Mouse (Mus musculus) macrophage (primary cell): ENCODE results near the gene Plpp2. TPM values are rescaled to one million over a fixed set of nuclear protein-coding genes. Genes with fewer than 3 reads are reported as not detected.

Experiments used
- H3K27ac ChIP-seq: fragments of 350-480 bp; formaldehyde crosslinking; 2 replicates; pipeline ENCODE4 v1.9.0; 2021
- H3K36me3 ChIP-seq: fragments of 350-480 bp; formaldehyde crosslinking; 2 replicates; pipeline ENCODE4 v1.9.0; 2021; ENCODE audit errors: inconsistent target
- H3K4me3 ChIP-seq: fragments of 350-480 bp; formaldehyde crosslinking; 2 replicates; pipeline ENCODE4 v1.9.0; 2021; ENCODE audit errors: inconsistent target
- H3K79me2 ChIP-seq: fragments of 350-480 bp; formaldehyde crosslinking; 2 replicates; pipeline ENCODE4 v1.9.0; 2021; ENCODE audit errors: inconsistent target
- WGBS: methylation state at CpG from one replicate; pipeline ENCODE4 v1.1.7; 2026; ENCODE audit warnings: inconsistent platforms; ENCODE audit not compliant: missing documents; 5-methylcytosine and 5-hydroxymethylcytosine counted together
- polyA plus RNA-seq: library from polyadenylated mRNA; stranded (reverse); fragments of 250-400 nt; gene quantifications from 3 replicates; pipeline ENCODE4 v1.2.4, GENCODE M21; 2018; ENCODE audit warnings: inconsistent platforms

Gene Plpp2
- polyA plus RNA-seq, 1 experiment from 2014 or later: 5.9 TPM

DNA sequence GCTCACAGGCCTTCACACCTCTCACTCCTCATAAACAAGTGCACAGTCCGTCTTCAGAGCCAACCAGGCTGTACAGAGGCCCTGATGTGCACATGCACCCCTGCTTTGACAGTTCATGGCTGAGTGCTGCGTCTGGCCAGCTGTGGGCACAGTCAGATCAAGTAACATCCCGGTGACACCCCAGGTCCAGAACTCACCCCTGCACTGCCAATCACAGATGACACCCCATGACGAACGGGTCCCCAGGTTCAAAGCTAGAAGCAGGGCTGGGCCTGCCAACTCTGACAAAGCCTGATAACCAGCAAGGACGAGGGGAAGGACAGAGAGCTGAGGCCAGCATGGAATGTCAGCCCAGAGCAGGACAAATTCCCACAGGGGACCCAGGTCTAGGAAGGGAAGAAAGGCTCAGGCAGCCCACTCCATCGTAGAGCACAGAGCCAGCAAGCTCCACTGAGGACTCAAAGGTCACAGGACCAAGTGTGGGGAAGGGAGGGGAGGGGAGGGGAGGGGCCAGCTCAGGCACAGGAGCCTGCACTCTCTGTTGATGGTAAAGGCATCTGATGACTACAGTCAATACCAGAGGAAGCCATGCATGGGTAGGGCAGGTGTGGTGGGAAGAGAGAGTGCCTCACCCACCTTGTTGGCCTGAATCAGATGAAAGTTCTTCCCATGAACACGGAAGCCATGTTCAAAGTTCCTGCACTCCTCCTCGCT is 10.4 kb upstream of the Plpp2 start:
- WGBS: 91% methylated on average over 9 of the region's 9 CpGs
- no peak overlapping the region for H3K4me3 ChIP-seq
- no peaks in the 10 kb centered on the region for H3K79me2 ChIP-seq
- H3K27ac ChIP-seq: no peak overlapping the region
- peaks cover 50% of the 10 kb centered on the region for H3K36me3 ChIP-seq

DNA sequence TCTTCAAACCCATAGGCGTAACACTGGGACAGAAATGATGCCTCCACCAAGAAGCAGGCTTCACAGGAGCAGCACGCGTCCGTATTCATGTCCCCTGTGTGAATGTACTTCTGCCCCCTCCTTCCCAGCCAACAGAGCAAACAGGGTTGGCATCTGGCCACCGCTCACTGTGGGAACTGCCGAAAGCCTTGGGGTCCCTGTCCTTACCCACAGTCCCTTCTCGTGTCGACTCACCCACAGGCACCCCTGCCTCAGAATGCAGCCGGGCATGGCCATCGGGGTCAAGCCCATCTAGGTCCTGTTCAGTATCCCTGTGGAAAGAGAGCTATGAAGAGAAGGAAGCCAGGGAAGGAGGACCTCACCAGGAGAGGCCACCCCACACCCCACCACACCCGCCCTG is 8.6 kb upstream of the Plpp2 start:
- H3K27ac ChIP-seq: no peak overlapping the region
- peaks cover 45% of the 10 kb centered on the region for H3K36me3 ChIP-seq
- 92% methylated on average over 11 of the region's 11 CpGs for WGBS
- no peak overlapping the region for H3K4me3 ChIP-seq
- no peaks in the 10 kb centered on the region for H3K79me2 ChIP-seq

DNA sequence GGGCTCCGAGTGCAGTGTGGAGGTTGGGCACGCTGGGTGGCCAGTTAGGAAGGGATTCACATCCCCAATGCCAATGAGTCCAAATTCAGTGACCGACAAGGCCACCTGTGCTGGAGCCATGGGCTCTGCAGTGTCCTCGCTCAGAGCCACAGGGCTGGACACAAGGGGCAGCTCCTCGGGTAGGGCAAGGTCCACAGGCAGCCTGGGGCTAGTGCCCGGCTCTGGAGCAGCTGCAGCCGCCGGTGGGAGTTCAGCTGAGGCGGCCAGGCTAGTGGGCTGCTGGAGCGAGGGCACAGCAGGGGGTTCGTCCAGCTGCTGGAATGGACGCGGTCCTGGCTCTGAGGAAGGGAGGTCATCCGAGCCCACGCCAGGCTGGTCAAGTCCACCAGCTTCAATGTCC is 7.9 kb upstream of the Plpp2 start:
- H3K79me2 ChIP-seq: no peaks in the 10 kb centered on the region
- H3K36me3 ChIP-seq: peaks cover 42% of the 10 kb centered on the region
- WGBS: 94% methylated on average over 15 of the region's 15 CpGs
- no peak overlapping the region for H3K4me3 ChIP-seq
- H3K27ac ChIP-seq: no peak overlapping the region

DNA sequence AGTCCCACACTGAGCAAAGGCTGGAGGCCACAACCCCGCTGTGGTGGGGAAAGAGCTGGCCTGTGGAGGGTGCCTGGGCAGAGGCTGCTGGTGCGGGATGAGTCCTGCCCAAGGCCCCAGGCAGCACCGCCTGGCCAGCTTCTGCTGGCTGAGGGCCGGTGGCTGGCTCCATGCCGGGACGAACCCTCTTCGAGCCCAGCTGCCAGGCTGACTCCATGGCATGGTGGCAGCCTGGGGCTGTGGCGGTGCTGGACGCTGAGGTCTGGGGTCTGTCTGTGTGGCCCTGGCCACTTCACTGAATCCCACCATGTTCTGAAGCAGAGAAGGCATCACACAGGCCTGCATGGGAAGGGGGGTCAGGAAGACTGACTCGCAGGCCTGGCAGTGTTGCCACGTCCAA is 7.2 kb upstream of the Plpp2 start:
- H3K27ac ChIP-seq: no peak overlapping the region
- H3K79me2 ChIP-seq: no peaks in the 10 kb centered on the region
- 95% methylated on average over 11 of the region's 11 CpGs for WGBS
- no peak overlapping the region for H3K4me3 ChIP-seq
- peaks cover 38% of the 10 kb centered on the region for H3K36me3 ChIP-seq

DNA sequence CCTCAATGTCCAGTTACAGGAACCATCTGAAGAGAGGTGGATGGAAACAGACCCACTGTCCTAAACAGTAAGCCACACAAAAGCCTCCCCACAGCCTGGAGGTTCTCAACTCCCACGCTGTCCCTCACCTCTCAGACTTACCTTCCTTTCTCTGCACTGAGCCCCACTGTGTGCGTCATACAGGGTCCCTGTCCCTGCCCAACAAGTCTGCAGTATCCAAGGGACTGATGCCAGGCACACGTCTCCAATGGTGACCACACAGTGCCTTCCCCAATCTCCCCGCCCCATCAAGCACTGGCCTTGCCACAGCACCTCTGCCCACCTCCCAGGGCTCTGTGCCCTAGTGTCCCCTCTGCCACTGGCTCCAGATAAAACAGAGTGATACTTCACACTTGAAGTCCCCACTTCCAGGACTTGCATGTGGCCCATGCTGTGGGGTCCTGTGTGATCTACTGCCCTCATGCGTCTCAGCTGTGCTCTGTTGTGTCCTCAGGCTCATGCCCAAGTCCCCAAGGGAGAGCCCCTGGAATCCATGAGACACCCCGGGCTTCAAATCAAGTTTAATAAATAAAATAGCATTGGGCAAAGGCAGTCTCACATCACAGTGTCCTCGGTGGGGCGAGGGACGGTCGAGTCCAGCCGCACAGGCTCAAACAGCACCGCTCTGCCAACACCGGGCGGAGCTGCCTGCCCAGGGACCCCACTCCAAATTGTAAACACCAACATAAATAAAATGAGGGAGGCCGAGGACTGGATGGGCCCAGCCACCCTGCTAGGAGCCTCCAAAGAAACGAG is 6.3 kb upstream of the Plpp2 start:
- WGBS: 93% methylated on average over 16 of the region's 16 CpGs
- peaks cover 31% of the 10 kb centered on the region for H3K36me3 ChIP-seq

DNA sequence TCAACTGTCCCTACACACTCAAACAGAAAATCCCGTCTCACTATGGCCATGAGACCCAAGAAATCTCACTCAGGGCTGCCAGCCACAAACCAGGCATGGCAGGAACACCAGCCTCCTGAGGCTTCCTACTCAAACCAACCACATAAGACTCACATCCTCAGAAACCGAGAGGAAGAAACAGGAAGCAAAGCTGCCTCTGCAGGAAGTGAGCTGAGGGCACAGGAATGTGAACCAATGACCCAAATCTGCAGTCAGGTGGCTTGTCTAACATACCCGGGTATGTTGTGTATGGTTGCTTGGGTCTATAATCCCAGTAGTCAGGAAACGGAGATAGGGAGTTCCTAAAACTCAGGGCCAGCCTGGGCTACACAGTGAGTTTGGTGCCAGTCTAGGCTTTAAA is 5.3 kb upstream of the Plpp2 start:
- 8% methylated on average over 4 of the region's 4 CpGs for WGBS
- H3K79me2 ChIP-seq: no peaks in the 10 kb centered on the region
- H3K36me3 ChIP-seq: peaks cover 21% of the 10 kb centered on the region; the same call in 1 of the 2 replicates
- no peak overlapping the region for H3K4me3 ChIP-seq
- H3K27ac ChIP-seq: peak overlapping the region; percentile 54

More for the DNA sequence above, 6.3 kb upstream of the Plpp2 start:
- peak overlapping the region; percentile 54; the same call in 1 of the 2 replicates for H3K27ac ChIP-seq
- no peak overlapping the region for H3K4me3 ChIP-seq
- no peaks in the 10 kb centered on the region for H3K79me2 ChIP-seq

DNA sequence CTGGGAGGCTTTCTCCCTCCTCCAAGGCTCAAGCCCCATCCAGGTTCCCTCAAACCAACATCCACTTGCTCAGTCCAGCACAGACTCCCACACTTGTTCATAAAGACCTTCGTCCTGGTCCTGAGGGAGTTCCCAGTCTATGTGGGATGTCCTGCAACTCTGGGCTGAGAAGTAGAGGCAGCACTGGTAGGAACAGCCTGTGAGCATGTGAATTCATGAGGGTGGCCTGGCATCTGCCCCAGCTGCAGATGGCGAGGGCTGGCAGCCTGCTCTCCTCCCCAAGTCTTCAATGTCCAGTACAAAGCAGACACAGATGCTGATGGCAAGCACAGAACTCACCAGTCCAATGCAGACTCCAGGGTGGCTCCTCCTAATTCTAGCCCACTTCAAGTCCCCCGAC is 4.7 kb upstream of the Plpp2 start:
- Histone ChIP-seq H3K4me3 (no peak overlapping the region), H3K36me3 (peaks cover 15% of the 10 kb centered on the region; the same call in 1 of the 2 replicates), H3K79me2 (no peaks in the 10 kb centered on the region), H3K27ac (peak overlapping the region; percentile 54)
- 85% methylated on average over 3 of the region's 3 CpGs for WGBS

DNA sequence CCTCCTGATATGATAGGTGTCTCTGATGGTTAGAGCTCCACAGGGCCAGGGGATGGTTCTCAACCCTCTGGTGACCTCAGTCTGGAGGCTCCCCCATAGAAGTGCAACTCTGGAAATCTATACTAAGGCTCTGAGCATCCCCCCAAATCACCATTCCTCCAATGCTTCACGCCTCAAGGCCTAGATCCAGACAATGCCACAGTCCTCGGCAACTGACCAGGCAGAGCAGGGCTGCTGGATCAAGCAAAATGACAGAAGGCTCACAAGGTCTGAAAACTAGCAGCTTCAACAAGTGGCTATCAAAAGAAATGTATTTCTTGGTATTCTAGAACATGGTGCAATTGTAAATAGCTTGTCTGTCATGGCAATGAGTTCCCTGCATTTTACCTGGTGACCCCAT is 4.2 kb upstream of the Plpp2 start:
- H3K36me3 ChIP-seq: peaks cover 11% of the 10 kb centered on the region; the same call in 1 of the 2 replicates

DNA sequence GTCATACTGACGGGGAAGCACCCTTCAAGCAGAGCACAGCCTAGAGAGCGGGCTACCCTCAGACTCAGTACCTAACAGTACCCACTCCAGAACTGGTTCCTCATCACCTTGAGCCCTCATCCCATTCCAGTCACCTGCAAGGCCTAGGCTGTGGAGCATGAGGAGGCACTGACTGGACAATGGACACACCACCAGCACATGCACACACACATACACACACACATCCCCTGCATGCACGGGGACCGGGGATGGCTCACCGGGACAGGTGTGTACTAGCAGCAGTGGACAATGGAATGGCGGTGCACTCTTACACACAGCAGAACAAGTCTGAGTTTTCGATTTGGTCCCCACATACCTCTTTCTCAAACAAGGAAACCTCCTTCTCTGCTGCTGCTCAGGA is 3.7 kb upstream of the Plpp2 start:
- Histone ChIP-seq H3K36me3 (peaks cover 6% of the 10 kb centered on the region; the same call in 1 of the 2 replicates), H3K27ac (no peak overlapping the region), H3K4me3 (no peak overlapping the region), H3K79me2 (no peaks in the 10 kb centered on the region)
- WGBS: 95% methylated on average over 7 of the region's 7 CpGs

More for the DNA sequence above, 4.2 kb upstream of the Plpp2 start:
- 97% methylated on average over 2 of the region's 2 CpGs for WGBS
- no peaks in the 10 kb centered on the region for H3K79me2 ChIP-seq
- H3K27ac ChIP-seq: no peak overlapping the region
- no peak overlapping the region for H3K4me3 ChIP-seq

DNA sequence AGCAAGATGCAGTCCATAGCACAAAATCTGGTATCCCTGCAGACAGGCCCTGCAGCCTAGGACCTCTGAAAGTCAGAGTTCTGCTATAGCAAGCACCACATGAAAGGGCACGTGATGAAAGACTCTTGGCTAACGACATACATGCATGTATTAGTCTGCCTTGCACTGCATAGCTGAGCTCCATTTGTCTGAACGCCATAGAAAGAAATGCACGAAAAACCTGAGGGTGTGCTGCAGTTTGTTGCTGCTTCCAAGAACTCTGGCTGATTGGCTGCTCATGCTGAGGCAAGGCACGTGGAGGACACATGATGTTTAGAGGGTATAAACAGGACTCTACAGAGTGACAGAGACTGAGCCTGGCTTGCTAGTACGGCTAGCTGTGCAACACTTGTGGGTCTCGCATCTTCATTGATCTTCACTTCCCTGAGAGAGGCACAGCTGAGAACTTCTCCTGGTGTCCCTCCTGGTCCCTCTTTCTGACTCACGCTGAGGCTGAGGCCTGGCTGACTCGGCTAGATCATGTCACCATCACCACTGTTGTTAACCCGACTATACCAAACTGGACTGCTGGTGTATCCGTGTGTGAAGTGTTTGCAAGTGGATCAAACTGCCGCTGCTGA is 3.0 kb upstream of the Plpp2 start:
- Histone ChIP-seq H3K4me3 (no peak overlapping the region), H3K36me3 (no peaks in the 10 kb centered on the region), H3K27ac (no peak overlapping the region), H3K79me2 (no peaks in the 10 kb centered on the region)
- WGBS: 91% methylated on average over 12 of the region's 12 CpGs

DNA sequence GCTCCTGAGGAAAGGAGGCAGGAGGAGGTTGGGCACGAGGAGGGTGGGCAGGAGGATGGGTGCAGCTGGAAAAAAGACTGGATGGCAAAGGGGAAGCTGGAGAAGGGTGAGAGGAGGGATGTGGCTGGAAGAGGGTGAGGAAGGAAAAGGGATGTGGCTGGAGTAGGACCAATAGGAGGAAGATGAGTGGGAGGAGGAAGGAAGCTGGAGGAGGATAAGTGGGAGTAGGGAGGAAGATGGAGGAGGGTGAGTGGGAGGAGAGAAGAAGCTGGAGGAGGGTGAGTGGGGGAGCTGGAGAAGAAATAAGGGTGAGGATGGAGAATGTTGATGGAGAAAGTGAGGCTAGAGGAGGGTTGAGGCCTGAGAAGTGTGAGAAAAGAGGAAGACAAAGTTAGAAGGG is 1.8 kb upstream of the Plpp2 start:
- Histone ChIP-seq H3K27ac (no peak overlapping the region), H3K79me2 (no peaks in the 10 kb centered on the region), H3K36me3 (no peaks in the 10 kb centered on the region; the same call in 1 of the 2 replicates), H3K4me3 (no peak overlapping the region)
- WGBS: 80% methylated on average over 1 of the region's 1 CpGs

DNA sequence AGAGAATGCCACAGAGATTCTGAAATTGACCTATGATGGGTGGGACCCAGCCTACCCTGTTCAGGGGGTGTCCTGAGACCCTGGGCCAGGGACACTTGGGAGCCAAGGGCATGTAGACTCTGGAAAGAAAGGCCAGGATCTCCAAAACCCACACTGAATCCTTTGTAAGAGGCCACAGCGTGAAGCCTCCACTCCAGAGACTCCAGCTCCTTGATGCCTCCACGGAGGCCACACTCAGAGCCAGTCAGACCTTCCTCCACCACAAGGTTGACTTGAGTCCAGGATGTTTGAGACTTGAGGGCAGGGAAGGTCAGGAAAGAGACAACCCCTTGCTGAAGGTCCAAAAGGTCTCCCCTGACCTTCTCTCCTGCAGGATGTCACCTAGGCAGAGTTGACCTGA is 830 bp upstream of the Plpp2 start:
- no peak overlapping the region for H3K27ac ChIP-seq
- H3K4me3 ChIP-seq: no peak overlapping the region
- 83% methylated on average over 2 of the region's 2 CpGs for WGBS
- peaks cover 9% of the 10 kb centered on the region; the same call in 1 of the 2 replicates for H3K36me3 ChIP-seq
- H3K79me2 ChIP-seq: no peaks in the 10 kb centered on the region

DNA sequence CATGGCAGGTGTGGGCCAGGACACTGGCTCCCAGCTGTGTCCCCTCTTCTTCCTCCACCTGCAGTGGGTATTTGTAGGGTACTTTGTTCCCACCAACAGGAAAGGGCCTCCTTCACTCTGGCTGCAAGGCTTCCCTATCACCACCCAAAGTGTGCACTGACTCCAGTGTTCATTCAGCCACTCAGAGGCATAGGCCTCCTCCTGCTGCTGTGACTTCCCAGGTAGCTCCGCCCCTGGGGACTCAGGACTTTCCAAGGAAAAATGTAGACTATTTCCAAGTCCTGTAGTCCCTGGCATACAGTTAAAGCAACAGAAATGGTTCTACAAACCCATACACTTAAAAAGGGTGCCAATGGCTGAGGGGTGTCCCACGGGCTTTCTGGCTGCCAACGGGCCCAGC is 918 bp downstream of the Plpp2 start:
- WGBS: 46% methylated on average over 3 of the region's 3 CpGs
- Histone ChIP-seq H3K36me3 (peaks cover 9% of the 10 kb centered on the region; the same call in 1 of the 2 replicates), H3K4me3 (peak overlapping the region; percentile 52), H3K27ac (no peak overlapping the region), H3K79me2 (no peaks in the 10 kb centered on the region)

DNA sequence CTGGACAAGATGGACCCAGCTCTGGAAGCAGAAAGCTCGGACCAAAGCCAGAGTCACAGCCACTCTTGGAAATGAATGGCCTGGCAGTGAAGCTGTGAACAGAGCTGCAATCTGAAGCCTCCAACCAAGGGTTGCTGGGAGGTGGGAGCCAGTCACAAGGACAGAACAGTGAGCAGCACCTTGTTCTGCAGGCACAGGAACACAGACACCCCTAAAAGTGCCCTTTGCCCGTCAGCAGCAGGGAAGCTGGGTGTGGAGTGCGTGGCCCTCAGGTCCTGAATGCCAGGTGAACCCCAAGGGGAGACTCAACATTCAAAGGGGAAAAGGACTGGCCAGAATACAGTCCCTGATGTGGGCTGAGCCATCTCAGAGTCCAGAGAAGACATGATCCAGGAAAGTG is 2.0 kb downstream of the Plpp2 start:
- H3K79me2 ChIP-seq: no peaks in the 10 kb centered on the region
- H3K4me3 ChIP-seq: no peak overlapping the region
- 93% methylated on average over 3 of the region's 3 CpGs for WGBS
- H3K36me3 ChIP-seq: peaks cover 19% of the 10 kb centered on the region; the same call in 1 of the 2 replicates
- no peak overlapping the region for H3K27ac ChIP-seq

DNA sequence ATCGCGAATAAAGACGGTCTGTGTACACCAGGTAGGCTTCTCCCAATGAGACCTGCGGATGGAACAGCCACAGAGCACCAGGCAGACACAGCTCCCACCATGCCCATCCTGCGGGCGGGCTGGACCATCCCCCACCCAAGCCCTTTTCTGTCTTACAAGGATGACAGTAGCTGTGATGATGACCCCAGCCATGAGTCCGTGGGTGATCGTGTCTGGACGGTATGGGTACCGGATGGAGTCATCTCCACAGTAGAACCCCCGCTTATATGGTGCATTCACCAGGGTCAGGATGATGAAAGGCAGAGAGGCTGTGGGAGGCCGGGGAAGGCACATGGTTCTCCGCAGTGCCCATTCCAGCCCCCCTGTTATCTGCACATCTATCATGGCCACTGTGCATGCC is 2.9 kb downstream of the Plpp2 start:
- WGBS: 97% methylated on average over 13 of the region's 13 CpGs
- no peak overlapping the region for H3K27ac ChIP-seq
- peaks cover 23% of the 10 kb centered on the region; the same call in 1 of the 2 replicates for H3K36me3 ChIP-seq
- no peaks in the 10 kb centered on the region for H3K79me2 ChIP-seq
- no peak overlapping the region for H3K4me3 ChIP-seq
